Mouse (Mus musculus) naive thymus-derived CD4-positive, alpha-beta T cell, adult 2 months (primary cell): Measurements from ENCODE around the gene C130026I21Rik.
"Not testable (repeated sequence)": the region's sequence is repeated elsewhere in the genome, so short reads cannot be mapped to it uniquely, and the experiment has no call there.

Experiments
- DNase-seq: peaks from one replicate; pipeline ENCODE4 v3.0.0-alpha.2; 2011; ENCODE audit warnings: low read depth

C130026I21Rik gene

GRCm38 (mm10) chr1:85033616-85034015, 236.8 kb downstream of the C130026I21Rik start:
- not testable (repeated sequence) for DNase-seq

- not testable (repeated sequence) for DNase-seq
These were observed 240.2 kb downstream of the C130026I21Rik start for GRCm38 (mm10) chr1:85030211-85030610.

GRCm38 (mm10) chr1:85011933-85012332, 258.4 kb downstream of the C130026I21Rik start:
- DNase-seq: not testable (repeated sequence)

GRCm38 (mm10) chr1:85010947-85011346, 259.4 kb downstream of the C130026I21Rik start:
- not testable (repeated sequence) for DNase-seq

GRCm38 (mm10) chr1:85007737-85008136, 262.6 kb downstream of the C130026I21Rik start:
- DNase-seq: not testable (repeated sequence)

DNA sequence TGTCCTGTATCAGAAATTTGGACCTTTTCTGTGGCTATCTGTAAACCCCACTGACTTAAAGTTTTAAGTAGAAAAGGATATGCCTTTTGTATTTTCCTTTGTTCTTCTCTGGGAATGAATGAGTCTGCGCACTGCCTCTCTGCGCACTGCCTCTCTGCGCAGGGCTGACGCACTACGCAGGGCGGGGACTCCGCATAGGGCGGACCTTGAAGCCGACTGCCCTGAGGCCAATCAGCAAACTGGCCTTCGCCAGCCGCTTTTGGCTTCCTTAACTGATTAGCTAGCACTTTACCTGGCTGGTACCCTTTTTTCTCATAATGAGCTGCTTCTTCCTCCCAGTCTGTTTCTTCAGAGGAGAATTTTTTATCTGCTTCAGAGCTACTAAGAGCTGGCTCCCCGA, 271.1 kb downstream of the C130026I21Rik start:
- not testable (repeated sequence) for DNase-seq

GRCm38 (mm10) chr1:84996305-84996704, 274.1 kb downstream of the C130026I21Rik start:
- DNase-seq: not testable (repeated sequence)

DNA sequence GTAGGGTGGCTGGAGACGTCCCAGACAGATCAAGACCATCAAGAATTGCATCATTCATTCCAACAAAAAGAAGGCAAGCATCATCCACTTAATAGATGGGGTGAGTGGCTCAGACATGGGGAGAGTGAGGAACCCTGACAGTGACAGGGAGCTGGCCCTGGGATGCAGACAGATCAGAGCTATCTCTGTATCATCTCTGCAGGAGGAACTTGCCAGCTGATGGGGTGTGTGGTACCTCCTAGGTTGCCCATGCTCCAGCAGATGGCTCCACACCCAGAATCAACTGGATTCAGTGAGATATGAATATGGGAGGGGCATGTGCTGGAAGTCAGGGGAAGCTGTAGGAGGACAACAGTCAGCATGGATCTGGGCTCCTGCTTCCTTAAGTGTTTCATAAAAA, 275.9 kb downstream of the C130026I21Rik start:
- not testable (repeated sequence) for DNase-seq

DNA sequence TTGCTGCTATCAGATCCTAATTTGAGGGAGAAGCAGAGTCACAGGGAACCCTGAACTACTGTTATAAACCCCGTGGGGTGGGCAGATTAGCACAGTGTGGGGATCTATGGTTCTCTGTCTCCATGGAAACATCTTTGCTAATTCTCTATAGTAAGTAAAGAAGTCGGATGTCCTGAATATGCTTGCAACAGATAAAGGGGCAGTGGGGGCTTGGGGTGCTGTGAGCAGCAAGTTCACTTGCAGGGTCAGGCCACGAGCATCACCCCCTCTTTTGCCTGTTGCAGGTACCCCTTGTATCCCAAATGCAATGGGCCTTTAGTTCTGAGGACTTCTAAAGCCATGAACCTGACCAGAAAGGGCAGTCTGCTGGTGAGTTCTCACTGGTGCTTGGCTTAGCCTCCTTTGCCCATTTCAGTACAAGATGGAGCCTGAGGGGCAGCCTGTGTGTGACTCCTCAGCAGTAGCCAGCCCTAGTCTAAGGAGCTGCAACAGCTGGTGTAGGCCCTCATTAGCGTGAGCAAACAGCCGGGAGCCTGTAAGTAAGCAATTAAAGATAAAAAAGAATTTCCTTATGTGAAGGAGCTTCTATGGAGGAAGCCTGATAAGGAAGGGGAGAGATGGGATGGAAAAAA, 276.6 kb downstream of the C130026I21Rik start:
- DNase-seq: not testable (repeated sequence)

- not testable (repeated sequence) for DNase-seq
These were observed 277.1 kb downstream of the C130026I21Rik start for GRCm38 (mm10) chr1:84993235-84993634.

- not testable (repeated sequence) for DNase-seq
These were observed 277.5 kb downstream of the C130026I21Rik start for GRCm38 (mm10) chr1:84992827-84993226.

- DNase-seq: not testable (repeated sequence)
These were observed 281.3 kb downstream of the C130026I21Rik start for GRCm38 (mm10) chr1:84989044-84989443.

- not testable (repeated sequence) for DNase-seq
These were observed 282.6 kb downstream of the C130026I21Rik start for GRCm38 (mm10) chr1:84987729-84988128.

DNA sequence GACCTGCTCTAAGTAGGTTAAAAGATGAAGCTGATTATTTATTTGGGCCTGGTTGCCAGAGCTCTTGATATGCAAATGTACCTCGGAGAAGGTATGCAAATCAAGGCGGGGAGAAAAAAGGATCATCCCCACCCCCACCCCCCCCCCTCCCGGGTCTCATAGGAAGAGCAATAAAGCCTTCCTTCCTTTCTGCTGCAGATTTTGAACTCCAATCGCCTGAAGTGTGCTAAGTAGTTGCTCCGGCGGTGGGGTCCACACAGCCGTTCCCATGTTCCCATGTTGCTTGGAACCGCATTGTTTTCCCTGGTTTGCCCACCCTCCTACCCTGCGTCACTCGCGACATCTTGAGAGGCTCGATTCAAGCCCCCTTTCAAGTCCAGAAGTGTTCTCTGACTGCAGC, 308.6 kb downstream of the C130026I21Rik start:
- not testable (repeated sequence) for DNase-seq

GRCm38 (mm10) chr1:84957713-84958112, 312.7 kb downstream of the C130026I21Rik start:
- not testable (repeated sequence) for DNase-seq

DNA sequence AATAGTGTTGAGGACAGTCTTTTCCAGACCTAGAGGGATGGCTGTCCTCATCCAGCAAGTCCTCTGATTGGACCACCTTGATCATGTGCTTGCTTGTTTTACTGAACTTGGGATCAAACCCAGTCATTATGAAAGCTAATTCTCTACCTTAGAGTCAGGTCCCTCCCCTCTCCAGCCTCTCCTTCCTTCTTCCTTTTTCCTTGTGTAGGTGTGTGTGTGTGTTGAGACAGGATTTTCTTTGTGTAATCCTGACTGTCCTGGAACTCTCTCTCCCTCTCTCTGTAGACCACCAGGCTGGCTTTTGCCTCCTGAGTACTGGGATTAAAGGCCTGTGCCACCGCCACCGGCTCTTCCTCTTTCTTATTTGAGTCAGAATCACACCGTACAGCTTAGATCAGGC, 313.6 kb downstream of the C130026I21Rik start:
- not testable (repeated sequence) for DNase-seq

DNA sequence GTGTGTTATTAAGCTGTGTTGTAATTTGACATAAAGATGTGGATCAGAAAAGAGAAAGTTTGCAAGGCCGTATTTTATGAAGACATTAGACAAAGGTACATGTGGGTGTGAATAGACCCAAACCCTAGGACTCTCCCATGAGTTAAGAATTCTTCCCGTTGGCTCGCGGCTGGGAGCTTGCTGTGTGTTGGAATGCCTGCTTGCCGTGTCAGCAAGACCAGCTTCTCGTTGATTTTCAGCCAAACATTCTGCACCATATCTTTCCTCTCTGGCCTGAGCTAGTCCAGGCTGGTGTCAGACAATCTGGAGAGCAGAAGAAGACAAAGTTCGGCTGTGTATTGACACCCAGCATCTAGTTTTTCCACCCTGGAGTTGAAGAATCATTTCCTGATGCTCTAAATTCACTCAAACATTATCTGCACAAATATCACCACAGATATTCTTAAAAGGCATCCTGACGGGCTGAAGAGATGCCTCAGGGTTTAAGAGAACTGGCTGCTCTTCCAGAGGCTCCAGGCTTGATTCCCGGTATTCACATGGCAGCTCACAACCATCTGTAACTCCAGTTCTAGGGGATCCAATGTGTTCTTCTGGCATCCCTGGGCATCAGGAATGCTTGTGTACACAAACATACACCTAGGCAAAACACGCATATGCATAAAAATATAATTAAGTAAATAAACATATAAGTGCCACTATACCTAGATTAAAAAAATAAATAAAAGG, 317.7 kb downstream of the C130026I21Rik start:
- DNase-seq: no peak

DNA sequence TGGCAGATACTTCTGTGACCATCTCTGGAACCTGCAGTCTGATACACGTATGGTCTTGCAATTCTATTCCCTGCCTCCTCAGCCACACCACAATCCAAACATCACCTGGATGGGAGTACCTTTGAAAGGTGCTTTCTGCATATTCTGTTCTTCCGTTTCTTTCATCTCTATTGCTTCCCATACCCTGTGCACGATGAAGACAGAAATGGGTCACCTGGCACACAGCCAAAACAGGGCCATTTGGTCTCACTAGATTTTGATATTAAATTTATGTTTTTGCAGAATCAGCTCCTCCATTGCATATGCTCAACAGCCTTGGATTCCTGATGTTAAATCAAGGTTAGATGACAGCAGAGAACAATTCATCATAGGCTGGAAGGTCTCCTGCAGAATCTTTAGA, 318.8 kb downstream of the C130026I21Rik start:
- DNase-seq: no peak

DNA sequence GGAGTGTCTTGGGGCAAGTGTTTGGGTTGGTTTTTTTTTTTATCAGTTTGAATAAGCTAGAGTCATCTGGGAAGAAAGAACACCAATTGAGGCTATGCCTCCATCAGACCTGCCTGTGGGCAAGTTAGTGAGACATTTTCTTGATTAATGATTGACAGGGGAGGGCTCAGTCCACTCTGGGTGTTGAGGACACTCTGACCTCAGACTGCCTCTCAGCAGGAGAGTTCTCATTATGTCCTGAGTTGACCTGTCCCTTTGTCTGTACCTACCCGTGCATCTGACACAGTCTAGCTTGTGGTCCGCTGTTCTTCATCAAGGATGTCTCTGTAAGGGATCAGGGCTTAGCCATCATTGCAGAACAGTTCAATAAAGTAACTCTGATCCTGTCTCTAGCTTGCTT, 323.0 kb downstream of the C130026I21Rik start:
- DNase-seq: no peak

- no peak for DNase-seq
These were observed 324.4 kb downstream of the C130026I21Rik start for GRCm38 (mm10) chr1:84945950-84946349.

GRCm38 (mm10) chr1:84943549-84943948, 326.8 kb downstream of the C130026I21Rik start:
- no peak for DNase-seq
